Mouse (Mus musculus) bone marrow macrophage, adult 2 months (primary cell): ENCODE data around the gene Gabra2.

Experiments
- CTCF ChIP-seq: IDR thresholded peaks from 2 replicates; pipeline ENCODE4 v1.5.1; 2012; ENCODE audit warnings: low read depth, mild to moderate bottlenecking, low read length, moderate library complexity
- POLR2A ChIP-seq: IDR thresholded peaks from 2 replicates; pipeline ENCODE4 v1.6.1; 2012; ENCODE audit warnings: mild to moderate bottlenecking, low read depth, low read length, borderline replicate concordance

- TF ChIP-seq CTCF (no peak), POLR2A (no peak)
Observed at GRCm38 (mm10) chr5:71135840-71136239, 40.2 kb upstream of the Gabra2 start.
